Mouse (Mus musculus) c-Kit-positive CD71-positive TER-119-positive erythroid progenitor cells, embryonic 14.5 days (primary cell): Measurements from ENCODE around the gene Ggta1.

Experiments used
- DNase-seq: peaks from one replicate; pipeline ENCODE4 v3.0.0-alpha.2; 2013; ENCODE audit warnings: low spot score

Gene Ggta1

DNA sequence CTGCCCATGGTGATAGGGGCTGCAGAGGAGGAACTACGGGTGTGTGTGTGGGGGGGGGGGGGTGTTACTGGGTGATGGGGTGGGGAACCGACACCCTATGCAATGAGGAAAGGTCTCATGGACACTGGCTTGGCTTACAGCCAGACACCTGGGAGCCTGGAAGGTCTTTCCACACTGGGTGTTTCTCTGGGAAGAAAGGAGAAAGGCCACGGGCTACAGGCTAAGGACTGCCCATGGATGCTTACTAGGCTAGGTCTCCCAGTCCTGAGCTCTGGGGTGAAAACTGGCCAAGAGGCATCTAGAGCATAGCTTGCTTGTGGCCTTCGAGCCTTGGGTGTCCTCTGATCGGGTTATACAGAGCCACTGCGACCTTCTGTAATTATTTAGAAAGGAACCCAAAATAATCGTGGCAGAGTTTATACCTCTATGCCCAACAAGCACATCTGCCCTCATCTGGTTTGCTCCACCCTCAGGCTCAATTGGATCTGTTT, at the start of gene Ggta1:
Gene Ggta1 (minus strand): TSS at position 441 of the 491 bp plus-strand sequence.
- DNase-seq: no peak

- no peak for DNase-seq
Measured at GRCm38 (mm10) chr2:35512226-35512625, 49.2 kb upstream of the Ggta1 start.

DNA sequence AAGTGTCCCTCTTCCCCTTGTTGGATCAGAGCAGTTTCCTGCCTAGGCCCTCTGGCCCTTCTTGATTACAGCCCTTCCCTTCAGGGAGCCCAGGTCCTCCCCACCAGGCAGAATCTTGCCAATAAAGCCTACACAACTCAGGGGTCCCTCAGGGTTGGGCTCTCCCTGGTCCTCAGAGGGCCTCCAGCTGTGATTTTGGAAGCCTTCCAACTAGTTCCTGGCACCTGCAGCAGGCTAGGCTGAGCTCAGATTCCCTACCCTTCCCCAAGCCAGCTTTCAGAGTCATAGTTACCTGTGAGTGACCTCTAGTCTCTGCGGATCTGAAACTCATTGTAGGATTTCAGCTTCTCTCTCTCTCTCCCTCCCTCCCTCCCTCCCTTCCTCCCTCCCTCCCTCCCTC, 47.9 kb upstream of the Ggta1 start:
- DNase-seq: no peak

DNA sequence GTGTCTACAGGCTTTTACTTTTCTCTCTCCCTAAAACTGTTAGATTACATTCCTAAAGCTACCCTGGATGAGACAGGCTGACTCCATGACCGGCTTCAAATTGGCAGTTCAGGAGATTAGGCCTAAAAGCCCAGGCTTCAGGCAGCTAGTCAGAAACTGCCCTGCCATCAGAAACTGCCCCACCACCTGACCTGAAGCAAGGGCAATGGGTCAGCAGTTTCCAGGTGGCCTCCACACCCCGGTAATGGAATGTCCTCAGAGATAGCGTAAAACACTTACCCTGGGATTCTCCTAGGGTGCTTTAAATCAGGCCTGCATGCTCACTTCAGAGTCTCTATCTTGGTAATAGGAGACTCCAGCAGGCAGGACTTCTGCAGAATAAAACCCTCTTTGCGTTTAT, 46.9 kb upstream of the Ggta1 start:
- no peak for DNase-seq

GRCm38 (mm10) chr2:35509343-35509667, 46.3 kb upstream of the Ggta1 start:
- no peak for DNase-seq

DNA sequence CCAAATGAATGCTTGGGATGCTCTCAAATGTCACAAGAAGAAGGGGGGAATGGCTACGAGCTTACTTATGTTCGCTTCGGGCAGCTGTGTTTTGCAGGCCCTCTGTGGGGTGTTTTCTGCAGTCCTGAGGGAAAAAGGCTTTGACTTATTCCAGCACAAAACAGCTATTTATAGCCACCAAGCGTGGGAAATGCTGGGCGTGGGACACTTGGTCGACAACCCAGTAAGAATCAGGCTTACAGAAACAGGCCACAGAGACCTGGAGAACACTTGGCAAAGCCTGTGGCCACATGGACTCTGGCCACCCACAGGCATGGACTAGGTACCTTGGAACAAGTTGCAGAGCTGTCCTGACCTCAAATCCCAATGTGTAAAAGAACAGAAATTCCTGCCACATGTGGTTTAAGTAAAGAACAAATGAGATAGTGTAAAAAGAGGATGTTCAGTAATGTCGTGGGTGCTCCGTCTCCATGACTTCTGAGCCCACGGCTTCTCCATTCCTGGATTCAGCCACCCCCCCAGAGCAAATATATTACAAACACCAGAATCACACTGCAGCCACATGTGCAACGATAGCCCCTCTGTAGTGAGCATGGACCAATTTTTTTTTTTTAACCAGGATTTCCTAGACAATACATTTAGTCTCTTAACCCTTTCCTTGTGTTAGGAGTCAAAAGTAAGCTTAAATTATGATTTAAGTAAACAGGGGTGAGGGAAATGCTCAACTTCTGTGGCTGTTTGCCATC, 45.7 kb upstream of the Ggta1 start:
- no peak for DNase-seq

DNA sequence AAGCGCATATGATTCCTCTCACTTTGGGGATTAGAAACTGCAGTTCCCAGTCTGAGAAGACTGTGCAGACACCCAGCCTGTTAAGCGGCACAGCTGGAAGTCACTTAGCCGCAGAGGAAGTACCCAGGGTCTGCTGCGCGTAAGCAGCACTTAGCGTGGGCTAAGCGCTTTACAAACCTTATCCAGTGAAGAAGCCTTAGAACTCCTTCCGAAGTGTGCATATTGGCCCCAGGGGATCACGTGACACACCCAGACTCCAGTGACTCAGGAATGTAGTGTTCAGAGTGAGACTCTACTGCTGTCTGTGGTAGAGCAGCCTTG, 44.1 kb upstream of the Ggta1 start:
- DNase-seq: peak; percentile 81

DNA sequence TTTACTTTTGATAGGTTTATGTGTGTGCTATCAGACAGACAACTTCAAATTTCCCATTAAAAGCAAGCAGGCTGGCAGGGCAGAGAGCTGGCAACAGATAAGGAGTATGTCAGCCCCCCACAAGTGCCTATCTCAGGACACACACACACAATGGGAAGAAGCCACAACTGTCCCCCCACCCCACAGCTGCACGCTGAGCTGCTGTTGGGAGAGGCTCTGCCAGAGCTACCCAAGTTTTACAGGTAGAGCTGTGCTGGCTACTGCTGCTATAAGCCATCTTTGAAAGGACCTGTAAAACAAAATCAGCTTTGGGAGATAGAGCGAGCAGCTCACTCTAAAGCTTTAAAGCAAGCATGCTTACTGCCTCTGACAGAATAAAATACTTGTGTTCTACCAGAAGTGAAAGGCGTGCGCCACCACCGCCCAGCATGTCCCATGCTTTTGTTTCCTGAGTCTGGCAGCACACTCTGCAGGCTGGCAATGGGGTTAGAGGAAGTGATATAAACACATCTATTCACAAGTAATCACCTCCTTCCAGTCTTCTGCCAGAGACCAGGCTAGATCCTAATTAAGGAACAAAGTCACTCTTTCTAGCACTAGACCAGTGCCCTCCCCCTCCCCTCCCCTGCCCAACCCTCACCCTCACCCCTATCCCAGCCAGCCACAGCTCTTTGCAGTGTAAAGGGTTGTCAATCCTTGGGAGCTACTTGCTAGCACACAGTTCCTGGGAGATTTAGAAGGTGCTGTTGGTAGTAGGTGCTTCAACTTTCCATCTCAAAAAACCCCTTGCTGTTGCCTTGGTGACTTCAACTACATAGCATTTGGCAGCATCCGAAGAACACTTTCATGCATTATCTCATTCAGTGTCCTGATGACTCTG, 43.5 kb upstream of the Ggta1 start:
- peak; percentile 75 for DNase-seq

DNA sequence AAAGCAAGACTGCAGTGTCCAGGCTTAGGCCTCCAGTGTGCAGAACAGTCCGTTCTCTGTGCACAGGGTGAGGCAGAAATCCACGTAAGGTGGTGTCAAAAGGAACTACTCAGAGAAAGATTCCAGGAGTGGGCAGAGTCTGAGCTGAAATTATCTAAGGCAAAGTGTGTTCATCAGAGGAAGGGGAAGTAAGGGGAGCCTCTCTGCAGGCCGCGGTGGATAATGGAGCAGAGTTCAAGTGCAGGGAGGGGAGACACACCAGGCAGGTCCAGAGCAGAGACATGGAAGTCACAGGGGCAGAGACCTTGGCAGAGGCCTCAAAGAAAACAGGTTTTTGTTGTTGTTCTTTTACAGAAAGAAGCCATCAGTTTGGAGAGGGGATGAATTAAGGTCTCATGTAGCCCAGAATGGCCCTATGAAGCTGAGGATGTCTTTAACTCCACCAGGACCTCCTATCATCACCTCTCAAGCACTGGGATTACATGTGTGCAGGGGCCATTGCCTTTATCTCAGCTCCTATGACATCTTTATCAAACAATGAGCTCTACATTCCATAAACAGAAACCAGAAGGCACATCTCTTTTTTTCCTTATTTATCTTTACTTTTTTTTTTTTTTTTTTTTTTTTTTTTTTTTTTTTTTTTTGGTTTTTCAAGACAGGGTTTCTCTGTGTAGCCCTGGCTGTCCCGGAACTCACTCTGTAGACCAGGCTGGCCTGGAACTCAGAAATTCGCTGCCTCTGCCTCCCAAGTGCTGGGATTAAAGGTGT, 42.7 kb upstream of the Ggta1 start:
- no peak for DNase-seq

DNA sequence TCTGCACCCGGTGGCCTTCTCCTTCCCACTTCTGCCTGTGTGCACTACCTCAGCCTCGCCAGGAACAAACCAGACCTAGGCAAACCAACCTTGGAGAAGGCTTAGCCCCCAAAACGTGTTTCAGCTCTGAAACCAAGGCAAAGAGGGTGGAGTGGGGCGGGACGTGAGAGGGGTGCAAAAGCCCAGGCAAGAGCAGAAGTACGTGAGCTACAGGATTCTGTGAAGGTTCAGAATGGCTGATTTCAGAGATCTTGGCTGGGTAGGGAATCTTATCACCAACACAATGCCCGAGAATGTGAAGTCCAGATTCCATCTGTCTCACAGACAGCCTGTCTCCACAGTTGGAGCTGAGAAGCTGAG, 41.4 kb upstream of the Ggta1 start:
- DNase-seq: peak; percentile 69

DNA sequence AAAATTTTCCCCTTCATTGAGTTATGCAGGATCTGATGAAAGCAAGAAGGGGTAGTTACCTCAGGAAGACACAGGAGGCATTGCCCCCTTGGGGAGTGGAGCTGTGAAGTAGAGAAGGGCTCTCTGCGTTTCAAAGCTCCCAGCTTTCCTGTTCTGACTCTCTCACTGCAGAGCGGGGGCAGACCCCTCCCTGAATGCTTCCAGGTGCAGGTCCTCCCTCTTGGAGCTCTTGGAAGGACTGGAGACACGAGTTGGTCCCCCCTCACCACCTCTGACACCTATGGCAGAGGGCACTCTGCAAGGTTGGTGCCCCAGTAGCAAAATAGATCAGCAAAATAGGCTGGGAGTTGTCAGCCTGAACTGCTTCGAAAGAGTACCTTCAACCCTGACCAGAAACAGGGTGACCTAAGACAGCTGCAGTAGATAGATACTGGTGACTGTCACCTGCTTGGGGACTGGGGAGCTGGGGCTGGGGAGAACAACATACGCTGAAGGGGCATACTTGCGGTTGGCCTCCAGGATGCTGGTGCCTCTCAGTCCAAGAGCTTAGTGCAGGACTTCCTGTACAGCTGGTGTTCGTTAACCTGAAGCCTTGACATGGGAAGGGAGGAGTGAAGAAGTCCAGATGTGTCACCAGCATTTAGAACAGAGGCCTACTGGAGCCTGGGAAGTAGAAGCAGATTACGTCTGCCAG, 40.8 kb upstream of the Ggta1 start:
- no peak for DNase-seq

GRCm38 (mm10) chr2:35503021-35503722, 40.1 kb upstream of the Ggta1 start:
- DNase-seq: no peak

- no peak for DNase-seq
Measured at GRCm38 (mm10) chr2:35502561-35502960, 39.5 kb upstream of the Ggta1 start.

- DNase-seq: peak; percentile 75
Measured at GRCm38 (mm10) chr2:35499474-35499873, 36.4 kb upstream of the Ggta1 start.

GRCm38 (mm10) chr2:35498961-35499360, 35.9 kb upstream of the Ggta1 start:
- DNase-seq: no peak

GRCm38 (mm10) chr2:35497662-35498196, 34.7 kb upstream of the Ggta1 start:
- DNase-seq: no peak

GRCm38 (mm10) chr2:35496279-35497013, 33.4 kb upstream of the Ggta1 start:
- DNase-seq: no peak

GRCm38 (mm10) chr2:35495486-35496278, 32.7 kb upstream of the Ggta1 start:
- DNase-seq: no peak

DNA sequence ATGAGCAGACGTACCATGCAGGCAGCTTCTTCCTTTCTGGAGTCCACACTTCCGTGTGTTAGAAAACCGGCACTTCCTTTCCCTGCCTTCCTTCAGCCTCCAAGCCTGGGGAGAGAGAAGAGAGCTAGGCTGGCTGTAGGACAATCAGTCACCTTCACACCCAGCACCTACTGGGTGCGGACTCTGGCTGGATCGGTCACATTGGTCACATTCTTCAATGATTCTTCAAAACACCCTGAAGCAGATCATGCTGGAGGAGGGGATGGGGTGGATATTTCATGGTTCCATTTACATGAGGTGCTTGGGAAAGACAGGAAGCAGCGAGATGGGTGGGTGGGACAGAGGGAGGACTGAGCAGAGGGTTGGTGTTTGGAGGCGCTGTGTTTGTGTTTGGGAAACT, 30.5 kb upstream of the Ggta1 start:
- DNase-seq: no peak

GRCm38 (mm10) chr2:35491151-35491550, 28.1 kb upstream of the Ggta1 start:
- DNase-seq: no peak
